Mouse (Mus musculus): ENCODE data around the gene Tjp1.

DNA sequence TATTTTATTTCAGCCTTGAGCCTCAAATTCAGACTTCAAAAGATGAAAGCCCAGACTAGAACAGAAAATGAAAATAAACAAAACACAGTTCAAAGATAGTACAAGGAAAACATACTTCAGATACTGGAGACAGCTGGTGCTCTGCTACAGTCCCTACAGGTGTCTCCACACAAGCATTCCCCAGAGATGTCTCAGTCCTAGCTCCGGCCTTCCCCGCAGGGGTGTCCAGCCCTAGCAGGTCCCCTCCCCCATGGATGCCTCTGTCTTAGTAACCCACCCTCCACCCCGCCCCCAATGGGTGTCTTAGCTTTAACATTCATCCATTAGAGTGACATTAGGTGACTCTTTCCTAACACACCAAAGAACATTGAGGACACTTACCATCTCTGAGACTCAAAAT, 108.6 kb downstream of the Tjp1 start:
- no peak for TF ChIP-seq CTCF (IDR thresholded peaks at IDR 0.05; ENCODE audit: low read depth)
- no peak for TF ChIP-seq EP300 (IDR thresholded peaks at IDR 0.05; ENCODE audit: low read depth)
